Mouse (Mus musculus) CD4-positive, CD25-positive, alpha-beta regulatory T cell, adult 4 months (primary cell): ENCODE results near the gene Rgsl1. TPM values are rescaled to one million over a fixed set of nuclear protein-coding genes. Genes with fewer than 3 reads are reported as not detected.
"Not testable (repeated sequence)": the region's sequence is repeated elsewhere in the genome, so short reads cannot be mapped to it uniquely, and the experiment has no call there.

ENCODE experiments used
- ATAC-seq: one replicate; pipeline ENCODE4 v1.8.0; 2017
- polyA plus RNA-seq, 2 experiments: library from polyadenylated mRNA; unstranded; fragments of 100-300 nt; shearing (Covaris generic); gene quantifications; one replicate each; pipeline ENCODE4 v1.2.1; 2017

Gene Rgsl1
- polyA plus RNA-seq, 2 experiments from 2014 or later, result 0.20 TPM; not detected in 1

GRCm38 (mm10) chr1:153775174-153775573, 68.8 kb downstream of the Rgsl1 start:
- ATAC-seq, result no peak

GRCm38 (mm10) chr1:153770776-153771167, 73.2 kb downstream of the Rgsl1 start:
- no peak for ATAC-seq

- ATAC-seq, result no peak
Measured at GRCm38 (mm10) chr1:153769998-153770775, 73.8 kb downstream of the Rgsl1 start.

GRCm38 (mm10) chr1:153769571-153769970, 74.4 kb downstream of the Rgsl1 start:
- not testable (repeated sequence) for ATAC-seq

- no peak for ATAC-seq
Measured at GRCm38 (mm10) chr1:153768465-153768864, 75.5 kb downstream of the Rgsl1 start.

- no peak for ATAC-seq
Measured at GRCm38 (mm10) chr1:153767281-153767680, 76.7 kb downstream of the Rgsl1 start.

GRCm38 (mm10) chr1:153766298-153766697, 77.6 kb downstream of the Rgsl1 start:
- no peak for ATAC-seq

GRCm38 (mm10) chr1:153764136-153764535, 79.8 kb downstream of the Rgsl1 start:
- ATAC-seq, result no peak

GRCm38 (mm10) chr1:153753725-153754464, 90.0 kb downstream of the Rgsl1 start:
- no peak for ATAC-seq

GRCm38 (mm10) chr1:153752521-153752920, 91.4 kb downstream of the Rgsl1 start:
- ATAC-seq, result no peak

- peak; percentile 60 for ATAC-seq
Measured at GRCm38 (mm10) chr1:153751763-153752301, 92.1 kb downstream of the Rgsl1 start.

GRCm38 (mm10) chr1:153750054-153750453, 93.9 kb downstream of the Rgsl1 start:
- no peak for ATAC-seq

GRCm38 (mm10) chr1:153749211-153749801, 94.6 kb downstream of the Rgsl1 start, which contains the start of gene Rnasel:
TSS of gene Rnasel (plus strand) at chr1:153749426.
- peak; percentile 64 for ATAC-seq

GRCm38 (mm10) chr1:153748549-153748948, 95.4 kb downstream of the Rgsl1 start:
- ATAC-seq, result peak; percentile 35

GRCm38 (mm10) chr1:153747861-153748530, 95.9 kb downstream of the Rgsl1 start:
- ATAC-seq, result no peak

GRCm38 (mm10) chr1:153746728-153747127, 97.2 kb downstream of the Rgsl1 start:
- peak; percentile 27 for ATAC-seq

GRCm38 (mm10) chr1:153746119-153746670, 97.7 kb downstream of the Rgsl1 start:
- ATAC-seq, result no peak

GRCm38 (mm10) chr1:153742374-153743155, 101.4 kb downstream of the Rgsl1 start:
- peak; percentile 24 for ATAC-seq

- ATAC-seq, result no peak
Measured at GRCm38 (mm10) chr1:153741551-153742316, 102.2 kb downstream of the Rgsl1 start.

GRCm38 (mm10) chr1:153740775-153741400, 103.1 kb downstream of the Rgsl1 start:
- no peak for ATAC-seq
